ENCODE assay signal across 8 mouse cellular contexts in the genomic region with DNA sequence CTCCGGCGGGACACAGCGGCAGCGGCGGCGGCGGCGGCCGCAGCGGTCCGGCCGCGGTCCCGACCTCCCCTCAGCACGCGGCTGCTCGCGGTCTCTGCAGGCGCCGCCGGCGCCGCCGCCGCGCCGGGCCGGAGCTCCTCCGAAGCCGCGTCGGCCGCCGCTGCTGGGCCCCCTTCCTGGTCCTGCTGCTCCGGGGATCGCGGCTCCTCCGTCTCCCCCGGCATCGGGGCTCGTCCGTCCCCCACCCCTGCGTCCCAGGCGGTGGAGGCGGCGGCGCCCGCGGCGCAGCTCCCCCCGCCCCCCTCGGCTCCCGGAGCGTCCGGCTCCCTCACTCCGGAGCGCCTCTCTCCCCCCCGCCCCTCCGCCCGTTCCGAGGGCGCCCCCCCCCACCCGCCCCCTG. TPM values are rescaled to one million over a fixed set of nuclear protein-coding genes. Genes with fewer than 3 reads are reported as not detected.
DNase-seq lines count a peak whose midpoint lies in the region; ATAC-seq and TF ChIP-seq lines count a peak whose summit lies in the region.

No protein-coding gene starts in this region.

- no peaks in the 10 kb centered on the region for H3K36me3 ChIP-seq in kidney, postnatal 0 days (ENCODE audit: insufficient read depth, low read length)
- H3K36me3 ChIP-seq in hindbrain, embryonic 12.5 days: no peaks in the 10 kb centered on the region
- H3K36me3 ChIP-seq in midbrain, embryonic 13.5 days: no peaks in the 10 kb centered on the region

- ATAC-seq in kidney, postnatal 0 days (replicated peaks; ENCODE audit: low FRiP score, low read depth): no peak
- peak; percentile 53 for ATAC-seq in hindbrain, embryonic 12.5 days (ENCODE audit: low FRiP score)
- ATAC-seq in midbrain, embryonic 13.5 days: peak; percentile 53
- ATAC-seq in CD4-positive, CD25-positive, alpha-beta regulatory T cell, adult 4 months: no peak

- WGBS in kidney, postnatal 0 days: 1% methylated on average over 35 of the region's 63 CpGs
- WGBS in hindbrain, embryonic 12.5 days: under 1% methylated on average over 27 of the region's 63 CpGs
- WGBS in midbrain, embryonic 13.5 days: 1% methylated on average over 32 of the region's 63 CpGs

- H3K27me3 ChIP-seq in kidney, postnatal 0 days (ENCODE audit: insufficient read depth, low read length): no peaks in the 10 kb centered on the region
- no peaks in the 10 kb centered on the region for H3K27me3 ChIP-seq in hindbrain, embryonic 12.5 days
- H3K27me3 ChIP-seq in midbrain, embryonic 13.5 days: no peaks in the 10 kb centered on the region

- peak; percentile 65 for TF ChIP-seq POLR2A in brain, embryonic 14.5 days (IDR thresholded peaks at IDR 0.05; ENCODE audit: borderline replicate concordance, extremely low read depth, insufficient read depth, insufficient read length, poor library complexity, severe bottlenecking)

- peak overlapping the region; percentile 99 for H3K4me3 ChIP-seq in kidney, postnatal 0 days (replicated peaks; ENCODE audit: low read depth, low read length)
- H3K4me3 ChIP-seq in hindbrain, embryonic 12.5 days: peak overlapping the region; percentile 94
- peak overlapping the region; percentile 93 for H3K4me3 ChIP-seq in midbrain, embryonic 13.5 days (replicated peaks)

- H3K9me3 ChIP-seq in kidney, postnatal 0 days (replicated peaks; ENCODE audit: low read length): no peaks in the 10 kb centered on the region
- H3K9me3 ChIP-seq in hindbrain, embryonic 12.5 days (replicated peaks): no peaks in the 10 kb centered on the region
- no peaks in the 10 kb centered on the region for H3K9me3 ChIP-seq in midbrain, embryonic 13.5 days

- H3K4me2 ChIP-seq in kidney, postnatal 0 days (ENCODE audit: low read length): peak overlapping the region; percentile 57
- peak overlapping the region; percentile 51 for H3K4me2 ChIP-seq in hindbrain, embryonic 12.5 days (replicated peaks)
- peak overlapping the region; percentile 64 for H3K4me2 ChIP-seq in midbrain, embryonic 13.5 days (replicated peaks)

- peak overlapping the region; percentile 100 for H3K27ac ChIP-seq in kidney, postnatal 0 days
- peak overlapping the region; percentile 99 for H3K27ac ChIP-seq in hindbrain, embryonic 12.5 days
- peak overlapping the region; percentile 99 for H3K27ac ChIP-seq in midbrain, embryonic 13.5 days

- 0 out of 2 replicates have a peak, but pooled peaks cover 2% of the 10 kb centered on the region for H3K4me1 ChIP-seq in kidney, postnatal 0 days (replicated peaks; ENCODE audit: insufficient read depth, low read length)
- peaks cover 8% of the 10 kb centered on the region for H3K4me1 ChIP-seq in hindbrain, embryonic 12.5 days
- H3K4me1 ChIP-seq in midbrain, embryonic 13.5 days (replicated peaks): peaks cover 28% of the 10 kb centered on the region

- H3K9ac ChIP-seq in kidney, postnatal 0 days (ENCODE audit: low read depth, low read length): peak overlapping the region; percentile 100
- peak overlapping the region; percentile 97 for H3K9ac ChIP-seq in hindbrain, embryonic 12.5 days
- peak overlapping the region; percentile 95 for H3K9ac ChIP-seq in midbrain, embryonic 13.5 days (replicated peaks)

- no peak for DNase-seq in kidney, postnatal 0 days (ENCODE audit: low spot score)
- DNase-seq in kidney, adult 8-10 months: no peak
- no peak for DNase-seq in brain, embryonic 14.5 days (ENCODE audit: low read depth)
- no peak for DNase-seq in B cell, adult 2 months
- DNase-seq in ovary, adult 18-20 months (ENCODE audit: low spot score): no peak

- TF ChIP-seq CTCF in kidney, postnatal 0 days (IDR thresholded peaks at IDR 0.05; ENCODE audit: low read depth): no peak
- no peak for TF ChIP-seq CTCF in brain, embryonic 14.5 days (IDR thresholded peaks at IDR 0.05; ENCODE audit: borderline replicate concordance, extremely low read depth, insufficient read depth, insufficient read length)

RNA-seq across cellular contexts. Expression of a gene that starts 0.8 kb away (rescaled TPM):
- polyA plus RNA-seq in kidney, postnatal 0 days (2015; fragmentation: Nextera tagmentation; extraction: Ambion mirVana): 15.3 TPM in 2 replicates
- 37.5 and 41.0 TPM in 2 replicates for polyA plus RNA-seq in brain, embryonic 14.5 days (2012; rRNA removed)
- 20.8 and 20.9 TPM in 2 replicates for polyA plus RNA-seq in hindbrain, embryonic 12.5 days (2016; fragmentation: Nextera tagmentation; extraction: Ambion mirVana)
- polyA plus RNA-seq in midbrain, embryonic 13.5 days (2015; fragmentation: Nextera tagmentation; extraction: Ambion mirVana): 15.9 and 17.1 TPM in 2 replicates
- 10 to 100 TPM; 21.2 to 22.9 TPM for polyA plus RNA-seq in CD4-positive, CD25-positive, alpha-beta regulatory T cell, adult 4 months (2017; shearing (Covaris generic))

RNA-seq across cellular contexts. Expression of a gene that starts 0.9 kb away (rescaled TPM):
- polyA plus RNA-seq in kidney, postnatal 0 days (2015; fragmentation: Nextera tagmentation; extraction: Ambion mirVana): 2.2 TPM in 2 replicates
- polyA plus RNA-seq in brain, embryonic 14.5 days (2012; rRNA removed): 1.4 and 1.6 TPM in 2 replicates
- 0.53 and 0.66 TPM in 2 replicates for polyA plus RNA-seq in hindbrain, embryonic 12.5 days (2016; fragmentation: Nextera tagmentation; extraction: Ambion mirVana)
- polyA plus RNA-seq in midbrain, embryonic 13.5 days (2015; fragmentation: Nextera tagmentation; extraction: Ambion mirVana): 0.89 and 1.3 TPM in 2 replicates
- 100 to 1,000 TPM; 220 to 255 TPM for polyA plus RNA-seq in CD4-positive, CD25-positive, alpha-beta regulatory T cell, adult 4 months (2017; shearing (Covaris generic))

RNA-seq across cellular contexts. Expression of a gene that starts 29.7 kb away (rescaled TPM):
- 4.9 TPM in 2 replicates for polyA plus RNA-seq in kidney, postnatal 0 days (2015; fragmentation: Nextera tagmentation; extraction: Ambion mirVana)
- 2.4 and 3.9 TPM in 2 replicates for polyA plus RNA-seq in brain, embryonic 14.5 days (2012; rRNA removed)
- polyA plus RNA-seq in hindbrain, embryonic 12.5 days (2016; fragmentation: Nextera tagmentation; extraction: Ambion mirVana): 1.5 and 1.6 TPM in 2 replicates
- polyA plus RNA-seq in midbrain, embryonic 13.5 days (2015; fragmentation: Nextera tagmentation; extraction: Ambion mirVana): 2.0 and 3.1 TPM in 2 replicates
- polyA plus RNA-seq in CD4-positive, CD25-positive, alpha-beta regulatory T cell, adult 4 months (2017; shearing (Covaris generic)): 1 to 10 TPM; 2.9 to 3.4 TPM

RNA-seq across cellular contexts. Expression of a gene that starts 51.4 kb away (rescaled TPM):
- polyA plus RNA-seq in kidney, postnatal 0 days (2015; fragmentation: Nextera tagmentation; extraction: Ambion mirVana): not detected in 2 replicates
- polyA plus RNA-seq in brain, embryonic 14.5 days (2012; rRNA removed): not detected in 2 replicates
- polyA plus RNA-seq in hindbrain, embryonic 12.5 days (2016; fragmentation: Nextera tagmentation; extraction: Ambion mirVana): not detected in 2 replicates
- polyA plus RNA-seq in midbrain, embryonic 13.5 days (2015; fragmentation: Nextera tagmentation; extraction: Ambion mirVana): not detected in 2 replicates
- 1 to 10 TPM in 1 of 2 experiments, not detected in 1; 1.0 TPM for polyA plus RNA-seq in CD4-positive, CD25-positive, alpha-beta regulatory T cell, adult 4 months (2017; shearing (Covaris generic))

Comparison
In these comparisons a context has a peak if more than half of its experiments do, and no peak if none do; other contexts are left out.
1. ATAC-seq: peak in hindbrain, embryonic 12.5 days (single experiment) and midbrain, embryonic 13.5 days (single experiment); none in kidney, postnatal 0 days (single experiment) and CD4-positive, CD25-positive, alpha-beta regulatory T cell, adult 4 months (single experiment).
2. RNA of a gene that starts 0.9 kb away (polyA plus RNA-seq): 220 to 255 TPM in CD4-positive, CD25-positive, alpha-beta regulatory T cell, adult 4 months; 2.2 TPM in kidney, postnatal 0 days, 1.4 to 1.6 TPM in brain, embryonic 14.5 days, 0.89 to 1.3 TPM in midbrain, embryonic 13.5 days and 0.53 to 0.66 TPM in hindbrain, embryonic 12.5 days; every median in the first group is over 10 times any median in the second.
3. Peak in every context shown above with its lines, with median percentiles within 50 percentile points of each other: H3K27ac ChIP-seq, H3K4me2 ChIP-seq, H3K4me3 ChIP-seq and H3K9ac ChIP-seq.